Comparison of ENCODE assay signal across 16 mouse cellular contexts in the genomic region with DNA sequence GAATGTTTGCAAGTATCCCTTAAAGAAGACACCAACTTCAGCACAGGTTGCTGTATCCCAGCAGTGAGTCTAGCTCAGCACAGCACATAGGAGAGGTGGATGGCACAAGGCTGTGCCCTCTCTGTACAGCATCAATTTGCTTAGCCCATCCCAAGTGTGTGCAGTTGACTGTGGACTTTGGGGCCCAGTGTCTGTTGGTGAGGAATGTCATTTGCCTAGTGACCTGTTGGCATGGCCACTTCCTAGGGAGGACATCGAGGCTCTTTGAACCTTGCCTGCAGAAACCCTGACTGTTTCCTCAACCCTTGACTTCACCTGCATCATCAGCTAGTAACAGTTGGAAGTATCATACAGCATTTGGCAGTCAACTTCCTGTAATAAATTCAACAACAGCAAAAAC.
DNase-seq lines count a peak whose midpoint lies in the region; ATAC-seq and TF ChIP-seq lines count a peak whose summit lies in the region.
"Had no signal": no experiment of that assay in that cellular context is flagged by ENCODE, and none has a peak within 500 bp of the region (broad histone marks: within the 10 kb centered on the region; RNA-seq: fewer than 3 reads in every experiment).

No protein-coding gene starts in this region.

- no peak for TF ChIP-seq CTCF in forebrain, postnatal 0 days (IDR thresholded peaks at IDR 0.05; ENCODE audit: low read depth)

- no peak for TF ChIP-seq POLR2A in limb, embryonic 14.5 days (IDR thresholded peaks at IDR 0.05; ENCODE audit: borderline replicate concordance, extremely low read depth, insufficient read depth, insufficient read length)

- 89% methylated on average over 1 of the region's 1 CpGs for WGBS in limb, embryonic 12.5 days
- 100% methylated on average over 1 of the region's 1 CpGs for WGBS in limb, embryonic 10.5 days
- 81% methylated on average over 1 of the region's 1 CpGs for WGBS in limb, embryonic 14.5 days
- 87% methylated on average over 1 of the region's 1 CpGs for WGBS in forebrain, postnatal 0 days

- H3K4me2 ChIP-seq in limb, embryonic 12.5 days = no peak overlapping the region
- no peak overlapping the region for H3K4me2 ChIP-seq in limb, embryonic 14.5 days (replicated peaks; ENCODE audit: low read depth, low read length, severe bottlenecking)
- no peak overlapping the region for H3K4me2 ChIP-seq in forebrain, postnatal 0 days (ENCODE audit: low read depth)
- H3K4me2 ChIP-seq: embryonic facial prominence, embryonic 13.5 days; embryonic facial prominence, embryonic 15.5 days; forebrain, embryonic 12.5 days had no signal

- intact Hi-C loops in heart, postnatal 36 days (cut with DNase I) = no loop called here

- no peaks in the 10 kb centered on the region for H3K27me3 ChIP-seq in limb, embryonic 12.5 days
- no peaks in the 10 kb centered on the region for H3K27me3 ChIP-seq in limb, embryonic 10.5 days (ENCODE audit: low read depth, poor library complexity, severe bottlenecking)
- no peaks in the 10 kb centered on the region for H3K27me3 ChIP-seq in limb, embryonic 14.5 days (ENCODE audit: control insufficient read depth, insufficient read depth, low read length)
- no peaks in the 10 kb centered on the region for H3K27me3 ChIP-seq in forebrain, postnatal 0 days (ENCODE audit: insufficient read depth, low read length)
- H3K27me3 ChIP-seq: embryonic facial prominence, embryonic 13.5 days; embryonic facial prominence, embryonic 15.5 days; forebrain, embryonic 12.5 days had no signal

- peaks cover 30% of the 10 kb centered on the region for H3K4me1 ChIP-seq in limb, embryonic 12.5 days (replicated peaks)
- H3K4me1 ChIP-seq in limb, embryonic 10.5 days = peaks cover 13% of the 10 kb centered on the region
- H3K4me1 ChIP-seq in limb, embryonic 14.5 days (ENCODE audit: control insufficient read depth, insufficient read depth, low read length) = peaks cover 9% of the 10 kb centered on the region
- H3K4me1 ChIP-seq in forebrain, postnatal 0 days (ENCODE audit: insufficient read depth) = no peaks in the 10 kb centered on the region
- H3K4me1 ChIP-seq: embryonic facial prominence, embryonic 13.5 days; embryonic facial prominence, embryonic 15.5 days; forebrain, embryonic 10.5 days; forebrain, embryonic 12.5 days had no signal

- ATAC-seq in limb, embryonic 12.5 days (ENCODE audit: insufficient number of reproducible peaks, insufficient read depth, low FRiP score, low TSS enrichment, low read depth) = no peak
- no peak for ATAC-seq in limb, embryonic 14.5 days (ENCODE audit: low FRiP score, low read depth)
- no peak for ATAC-seq in forebrain, postnatal 0 days
- ATAC-seq: forebrain, embryonic 14.5 days; forebrain, embryonic 16.5 days had no signal

- peaks cover 17% of the 10 kb centered on the region; the same call in 1 of the 2 replicates for H3K36me3 ChIP-seq in limb, embryonic 12.5 days
- no peaks in the 10 kb centered on the region for H3K36me3 ChIP-seq in limb, embryonic 10.5 days
- peaks cover 3% of the 10 kb centered on the region for H3K36me3 ChIP-seq in limb, embryonic 14.5 days (ENCODE audit: control insufficient read depth, insufficient read depth, low read length)
- no peaks in the 10 kb centered on the region for H3K36me3 ChIP-seq in forebrain, postnatal 0 days (ENCODE audit: insufficient read depth)
- H3K36me3 ChIP-seq: embryonic facial prominence, embryonic 15.5 days had no signal

- no peak overlapping the region for H3K4me3 ChIP-seq in limb, embryonic 12.5 days (replicated peaks)
- H3K4me3 ChIP-seq in limb, embryonic 10.5 days = no peak overlapping the region
- H3K4me3 ChIP-seq in limb, embryonic 14.5 days (replicated peaks; ENCODE audit: low read length) = no peak overlapping the region
- H3K4me3 ChIP-seq in forebrain, postnatal 0 days (ENCODE audit: low read depth, low read length) = no peak overlapping the region
- H3K4me3 ChIP-seq: embryonic facial prominence, embryonic 13.5 days; embryonic facial prominence, embryonic 15.5 days; erythroblast, embryonic 14.5 days; forebrain, embryonic 10.5 days; forebrain, embryonic 12.5 days had no signal

- H3K9ac ChIP-seq in limb, embryonic 12.5 days (replicated peaks) = no peak overlapping the region
- H3K9ac ChIP-seq in limb, embryonic 14.5 days (ENCODE audit: low read depth, low read length, severe bottlenecking) = no peak overlapping the region
- no peak overlapping the region for H3K9ac ChIP-seq in forebrain, postnatal 0 days
- H3K9ac ChIP-seq: embryonic facial prominence, embryonic 13.5 days; embryonic facial prominence, embryonic 15.5 days; forebrain, embryonic 12.5 days had no signal

- H3K9me3 ChIP-seq in limb, embryonic 12.5 days = peaks cover 18% of the 10 kb centered on the region
- H3K9me3 ChIP-seq in limb, embryonic 10.5 days (replicated peaks) = peaks cover 4% of the 10 kb centered on the region; the same call in 1 of the 2 replicates
- peaks cover 10% of the 10 kb centered on the region for H3K9me3 ChIP-seq in limb, embryonic 14.5 days (ENCODE audit: control insufficient read depth, low read length)
- no peaks in the 10 kb centered on the region; the same call in 1 of the 2 replicates for H3K9me3 ChIP-seq in forebrain, postnatal 0 days (ENCODE audit: low read length)

- DNase-seq in heart, adult 11 months = peak; percentile 73
- no peak for DNase-seq in heart, postnatal 36 days
- DNase-seq in limb, embryonic 10.5 days (ENCODE audit: low spot score) = no peak
- DNase-seq in limb, embryonic 14.5 days (ENCODE audit: low spot score) = no peak
- DNase-seq in forebrain, postnatal 0 days = no peak
- DNase-seq: adrenal gland, adult 2 months; adrenal gland, postnatal 10 days; embryo, embryonic 11 days had no signal

- peak overlapping the region; percentile 50; the same call in 1 of the 2 replicates for H3K27ac ChIP-seq in limb, embryonic 12.5 days
- no peak overlapping the region for H3K27ac ChIP-seq in limb, embryonic 10.5 days
- 0 out of 2 replicates have a peak overlapping the region, but pooled peaks have one; percentile 19 for H3K27ac ChIP-seq in limb, embryonic 14.5 days (replicated peaks; ENCODE audit: low read depth, low read length)
- no peak overlapping the region for H3K27ac ChIP-seq in forebrain, postnatal 0 days (ENCODE audit: low read depth, low read length)
- H3K27ac ChIP-seq: embryonic facial prominence, embryonic 13.5 days; embryonic facial prominence, embryonic 15.5 days; forebrain, embryonic 10.5 days; forebrain, embryonic 12.5 days had no signal

Comparison
In these comparisons a context has a peak if more than half of its experiments do, and no peak if none do; other contexts are left out.
1. H3K27ac ChIP-seq: peak in limb, embryonic 12.5 days (single experiment) and limb, embryonic 14.5 days (single experiment); none in limb, embryonic 10.5 days (single experiment) and forebrain, postnatal 0 days (single experiment).